Mouse (Mus musculus) cerebellum, adult 11-12 months (tissue): ENCODE results near the gene Tsen54.

Experiments used
- DNase-seq: peaks from one replicate; pipeline ENCODE4 v3.0.0; 2022

Gene Tsen54

GRCm38 (mm10) chr11:115814605-115815450 is at the start of gene Tsen54:
Gene Tsen54, plus strand, starts transcription at chr11:115814724.
- peak; percentile 86 for DNase-seq

- DNase-seq = peak; percentile 96
Observed at GRCm38 (mm10) chr11:115765103-115765606, 49.4 kb upstream of the Tsen54 start, which contains the start of gene Tmem94. Gene Tmem94, plus strand, starts transcription at chr11:115765433.

GRCm38 (mm10) chr11:115765607-115766141 is 48.9 kb upstream of the Tsen54 start:
- no peak for DNase-seq

GRCm38 (mm10) chr11:115766356-115766943 is 48.1 kb upstream of the Tsen54 start:
- DNase-seq = no peak

- DNase-seq = no peak
Observed at GRCm38 (mm10) chr11:115766981-115767380, 47.5 kb upstream of the Tsen54 start.

GRCm38 (mm10) chr11:115768896-115769295 is 45.6 kb upstream of the Tsen54 start:
- no peak for DNase-seq

GRCm38 (mm10) chr11:115774653-115775052 is 39.9 kb upstream of the Tsen54 start:
- no peak for DNase-seq

- peak; percentile 64 for DNase-seq
Observed at GRCm38 (mm10) chr11:115775821-115776665, 38.5 kb upstream of the Tsen54 start.

- no peak for DNase-seq
Observed at GRCm38 (mm10) chr11:115776954-115777353, 37.6 kb upstream of the Tsen54 start.

- no peak for DNase-seq
Observed at GRCm38 (mm10) chr11:115777487-115778335, 36.8 kb upstream of the Tsen54 start.

GRCm38 (mm10) chr11:115779038-115779571 is 35.4 kb upstream of the Tsen54 start:
- DNase-seq = peak; percentile 48

GRCm38 (mm10) chr11:115780141-115781070 is 34.1 kb upstream of the Tsen54 start:
- no peak for DNase-seq

- DNase-seq = no peak
Observed at GRCm38 (mm10) chr11:115786473-115786872, 28.1 kb upstream of the Tsen54 start.

GRCm38 (mm10) chr11:115789787-115790186 is 24.7 kb upstream of the Tsen54 start:
- DNase-seq = peak; percentile 80

GRCm38 (mm10) chr11:115791919-115792318 is 22.6 kb upstream of the Tsen54 start:
- DNase-seq = peak; percentile 80

GRCm38 (mm10) chr11:115792353-115792752 is 22.2 kb upstream of the Tsen54 start:
- DNase-seq = peak; percentile 67

GRCm38 (mm10) chr11:115796898-115797297 is 17.6 kb upstream of the Tsen54 start:
- no peak for DNase-seq

- DNase-seq = no peak
Observed at GRCm38 (mm10) chr11:115797665-115798064, 16.9 kb upstream of the Tsen54 start.

- DNase-seq = no peak
Observed at GRCm38 (mm10) chr11:115800981-115801380, 13.5 kb upstream of the Tsen54 start.

GRCm38 (mm10) chr11:115803072-115803709 is 11.3 kb upstream of the Tsen54 start:
- no peak for DNase-seq
